In the genomic region with DNA sequence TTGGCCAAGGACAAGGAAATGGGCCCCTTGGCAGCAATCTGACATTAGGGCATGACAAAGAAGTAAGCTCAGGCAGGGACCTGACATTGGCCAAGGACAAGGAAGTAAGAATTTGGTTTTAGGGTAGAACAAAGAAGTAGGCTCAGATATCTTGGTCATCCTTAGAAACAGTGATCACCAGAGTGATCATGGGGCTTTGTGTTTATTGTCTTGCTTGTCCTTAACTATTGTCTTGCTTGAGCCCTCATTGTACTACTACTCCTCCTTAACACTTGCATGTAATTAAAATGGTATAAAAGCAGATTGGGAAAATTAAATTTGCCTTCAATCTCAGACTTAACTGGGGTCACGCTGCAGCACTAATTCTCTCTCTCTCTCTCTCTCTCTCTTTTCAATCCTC, we compare ENCODE assay signal across 9 mouse cellular contexts. TPM values are rescaled to one million over a fixed set of nuclear protein-coding genes. Genes with fewer than 3 reads are reported as not detected.
"Had no signal": no experiment of that assay in that cellular context is flagged by ENCODE, and none has a peak within 500 bp of the region (broad histone marks: within the 10 kb centered on the region; RNA-seq: fewer than 3 reads in every experiment).

No protein-coding gene starts in this region.

RNA-seq across cellular contexts. Expression of gene Lrit3, which starts 46.2 kb away (rescaled TPM):
- polyA plus RNA-seq: neural tube, embryonic 13.5 days; neural tube, embryonic 14.5 days; neural tube, embryonic 15.5 days; small intestine, adult 2 months; spleen, adult 2 months; stomach, embryonic 15.5 days; stomach, embryonic 16.5 days; testis, adult 2 months; thymus, postnatal 0 days had no signal
